Mouse (Mus musculus) spleen, adult 2 months (tissue): Measurements from ENCODE around the gene Lnpep. TPM values are rescaled to one million over a fixed set of nuclear protein-coding genes. Genes with fewer than 3 reads are reported as not detected.
A peak's percentile ranks its signal among the peaks of the same experiment; 100 is the strongest.
"Not testable (repeated sequence)": the region's sequence is repeated elsewhere in the genome, so short reads cannot be mapped to it uniquely, and the experiment has no call there.

Experiments used
- DNase-seq, 2 experiments: peaks; one replicate each; pipeline versions ENCODE4 v3.0.0 to v3.0.0-alpha.2; 2012 to 2021; ENCODE audit warnings: low spot score in 2 of 2, low read depth in 1 of 2
- H3K27ac ChIP-seq: fragments of 200-500 bp; 2 replicates; pipeline ENCODE4 v1.5.1; 2012; ENCODE audit warnings: low read length, inconsistent platforms; ENCODE audit not compliant: insufficient read depth
- H3K27me3 ChIP-seq: fragments of 200-500 bp; 2 replicates; pipeline ENCODE4 v1.6.1; 2012; ENCODE audit warnings: mild to moderate bottlenecking, moderate library complexity, low read length, inconsistent platforms; ENCODE audit not compliant: control insufficient read depth, insufficient read depth
- H3K36me3 ChIP-seq: fragments of 200-500 bp; 2 replicates; pipeline ENCODE4 v1.6.1; 2012; ENCODE audit warnings: mild to moderate bottlenecking, low read length, inconsistent platforms; ENCODE audit not compliant: control insufficient read depth, insufficient read depth
- H3K4me1 ChIP-seq: fragments of 200-500 bp; 2 replicates; pipeline ENCODE4 v1.6.1; 2011; ENCODE audit warnings: inconsistent platforms; ENCODE audit not compliant: control insufficient read depth, insufficient read depth, insufficient read length
- H3K4me3 ChIP-seq: fragments of 200-500 bp; 2 replicates; pipeline ENCODE4 v1.5.1; 2011; ENCODE audit warnings: mild to moderate bottlenecking, inconsistent platforms; ENCODE audit not compliant: insufficient read depth, insufficient read length; ENCODE audit errors: extremely low read depth
- CTCF ChIP-seq: fragments of 200-500 bp; IDR thresholded peaks from 2 replicates; pipeline ENCODE4 v1.5.1; 2011; ENCODE audit warnings: mild to moderate bottlenecking, inconsistent platforms; ENCODE audit not compliant: insufficient read depth, insufficient read length, insufficient replicate concordance; ENCODE audit errors: extremely low read depth
- POLR2A ChIP-seq: fragments of 200-500 bp; IDR thresholded peaks from 2 replicates; pipeline ENCODE4 v1.6.1; 2011; ENCODE audit warnings: low read depth, low read length, inconsistent platforms
- WGBS: fragments of 180-500 bp; shearing (Covaris S2); methylation state at CpG from one replicate; pipeline ENCODE4 v1.1.7; 2018; 5-methylcytosine and 5-hydroxymethylcytosine counted together
- polyA plus RNA-seq: library from polyadenylated mRNA; depleted of rRNA; stranded (reverse); fragments of >200 nt; gene quantifications from 2 replicates; pipeline ENCODE4 v1.2.3, GENCODE M21; 2012

The Lnpep gene
- polyA plus RNA-seq, 1 experiment, result 7.4 TPM

- Histone ChIP-seq H3K4me1 (peaks cover 7% of the 10 kb centered on the region), H3K36me3 (no peaks in the 10 kb centered on the region), H3K27ac (no peak overlapping the region), H3K4me3 (no peak overlapping the region), H3K27me3 (no peaks in the 10 kb centered on the region)
- peak in 1 of 2 experiments; percentile 23 for DNase-seq
- TF ChIP-seq CTCF, result no peak
- WGBS, result 47% methylated on average over 2 of the region's 2 CpGs
These were observed 9.2 kb upstream of the Lnpep start for GRCm38 (mm10) chr17:17634033-17634432.

GRCm38 (mm10) chr17:17631985-17632384, 7.1 kb upstream of the Lnpep start:
- Histone ChIP-seq H3K27ac (no peak overlapping the region), H3K4me1 (peaks cover 7% of the 10 kb centered on the region), H3K36me3 (no peaks in the 10 kb centered on the region), H3K4me3 (no peak overlapping the region), H3K27me3 (no peaks in the 10 kb centered on the region)
- DNase-seq, result no peak
- no peak for TF ChIP-seq CTCF
- TF ChIP-seq POLR2A, result no peak

- 96% methylated on average over 7 of the region's 7 CpGs for WGBS
- not testable (repeated sequence) for H3K36me3 ChIP-seq, H3K27me3 ChIP-seq, H3K4me3 ChIP-seq, H3K27ac ChIP-seq, DNase-seq, H3K4me1 ChIP-seq
These were observed 3.5 kb upstream of the Lnpep start for GRCm38 (mm10) chr17:17628237-17628879.

- TF ChIP-seq POLR2A, result no peak
- no peak for TF ChIP-seq CTCF
- 82% methylated on average over 2 of the region's 2 CpGs for WGBS
These were observed 2.7 kb upstream of the Lnpep start for GRCm38 (mm10) chr17:17627558-17627957.

GRCm38 (mm10) chr17:17625887-17626679, 1.2 kb upstream of the Lnpep start:
- H3K4me1 ChIP-seq, result peaks cover 3% of the 10 kb centered on the region; the same call in 1 of the 2 replicates
- TF ChIP-seq POLR2A, result no peak
- TF ChIP-seq CTCF, result no peak
- WGBS, result 35% methylated on average over 7 of the region's 7 CpGs
- H3K27ac ChIP-seq, result peak overlapping the region; percentile 100
- no peaks in the 10 kb centered on the region for H3K36me3 ChIP-seq
- DNase-seq, result no peak
- no peaks in the 10 kb centered on the region for H3K27me3 ChIP-seq
- peak overlapping the region; percentile 83 for H3K4me3 ChIP-seq

More at GRCm38 (mm10) chr17:17627558-17627957, 2.7 kb upstream of the Lnpep start:
- DNase-seq, result no peak
- Histone ChIP-seq H3K27ac (no peak overlapping the region), H3K36me3 (no peaks in the 10 kb centered on the region), H3K4me3 (no peak overlapping the region), H3K27me3 (no peaks in the 10 kb centered on the region), H3K4me1 (peaks cover 3% of the 10 kb centered on the region; the same call in 1 of the 2 replicates)

- WGBS, result under 1% methylated on average over 51 of the region's 51 CpGs
- H3K4me1 ChIP-seq, result peaks cover 3% of the 10 kb centered on the region; the same call in 1 of the 2 replicates
- TF ChIP-seq CTCF, result no peak
- peak; percentile 75 for TF ChIP-seq POLR2A
- peak overlapping the region; percentile 83 for H3K4me3 ChIP-seq
- no peaks in the 10 kb centered on the region for H3K36me3 ChIP-seq
- peak; percentile 96 to 97 for DNase-seq
- H3K27ac ChIP-seq, result peak overlapping the region; percentile 100
- H3K27me3 ChIP-seq, result no peaks in the 10 kb centered on the region
These were observed 361 bp downstream of the Lnpep start for GRCm38 (mm10) chr17:17624421-17624956.
